Mouse (Mus musculus): ENCODE measurements at regions not wholly inside any gene's neighbourhood (a gene's known extent, or its start where the extent isn't known, plus 50 kb on each side); places are given as distances from the start of the nearest gene placed in this dataset.
"Not testable (repeated sequence)": the region's sequence is repeated elsewhere in the genome, so short reads cannot be mapped to it uniquely, and the experiment has no call there.

DNA sequence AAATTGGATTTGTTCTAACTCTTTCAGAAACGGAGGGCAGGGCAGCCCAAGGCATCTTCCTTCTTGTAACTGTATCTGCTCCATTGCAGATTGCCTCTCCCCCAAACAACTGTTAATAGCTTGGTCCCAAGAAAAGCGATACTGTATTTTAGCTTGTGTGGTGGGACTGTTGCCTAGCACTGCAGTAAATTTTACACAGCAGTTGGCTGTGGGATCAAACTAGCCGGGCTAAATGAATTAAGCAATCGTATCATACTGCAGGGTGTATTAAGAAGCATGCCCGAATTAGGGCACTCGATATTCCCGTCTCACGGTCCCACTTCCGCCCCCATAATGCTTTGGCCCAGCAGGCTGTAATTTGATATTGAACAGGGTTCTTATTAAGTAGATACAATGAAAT, 210.2 kb upstream of the 1700056E22Rik start:
- DNase-seq (ENCODE audit: low spot score in 2 of 2), result no peak

DNA sequence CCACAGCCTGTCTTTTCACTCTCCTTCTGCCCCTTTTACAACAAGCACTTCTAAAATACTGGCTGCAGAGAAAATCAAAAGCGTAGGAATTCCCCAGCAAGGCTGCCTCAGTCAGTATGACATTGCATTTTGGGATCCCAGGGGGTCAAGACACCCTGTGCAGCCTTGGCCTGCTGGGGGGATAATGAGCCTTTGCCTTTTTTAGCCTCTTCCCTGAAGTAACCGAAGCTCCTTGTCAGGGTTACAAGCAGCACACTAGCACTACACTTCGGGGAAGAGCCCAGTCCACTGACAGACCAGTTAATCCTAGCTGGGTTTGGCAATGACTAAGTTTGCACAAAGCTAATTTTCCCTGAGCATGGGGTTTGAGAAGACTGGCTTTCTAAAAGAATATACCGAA, 207.7 kb upstream of the 1700056E22Rik start:
- no peak for DNase-seq (ENCODE audit: low spot score in 2 of 2)

DNA sequence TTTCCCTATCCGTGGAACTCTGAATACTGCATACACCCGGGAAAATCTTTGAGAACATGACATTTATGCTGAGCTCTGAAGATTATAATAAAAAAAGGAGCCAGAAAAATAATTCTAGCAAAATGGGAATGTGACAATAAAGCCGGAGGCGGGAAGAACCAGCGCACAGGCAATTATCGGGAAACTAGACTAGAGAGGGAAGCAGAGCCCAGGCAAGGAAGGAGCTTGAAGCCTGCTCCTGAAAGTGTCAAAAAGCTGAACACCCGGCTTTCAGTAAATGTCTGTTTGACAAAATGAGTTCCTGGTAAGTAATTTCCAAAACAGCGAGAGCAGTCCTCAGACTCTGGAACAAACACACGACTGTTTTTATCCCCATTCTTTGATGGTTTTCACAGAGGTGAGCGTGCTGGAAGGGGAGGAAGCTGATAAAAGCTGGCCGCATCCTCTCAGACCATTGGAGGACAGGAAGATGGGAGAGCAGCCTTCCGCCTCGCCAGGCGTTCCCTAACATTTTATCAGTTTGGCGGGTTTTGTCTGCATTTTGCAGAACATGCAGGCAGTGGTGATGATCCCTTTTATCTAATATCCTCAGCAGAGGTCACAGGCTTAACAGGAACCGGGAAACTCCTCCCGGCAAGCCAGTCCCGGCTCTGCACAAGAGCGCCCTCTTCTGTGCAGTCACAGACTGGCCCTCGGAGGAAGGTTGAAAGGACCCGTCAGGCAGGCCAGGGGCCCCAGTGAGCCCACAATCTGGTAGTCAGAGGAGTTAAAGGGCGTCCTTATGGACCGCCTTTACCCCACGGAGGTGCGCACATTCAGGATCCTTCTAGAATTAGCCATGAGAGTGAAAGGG, 201.3 kb upstream of the 1700056E22Rik start:
- DNase-seq (ENCODE audit: low spot score in 2 of 2), result peak; percentile 59 to 69

DNA sequence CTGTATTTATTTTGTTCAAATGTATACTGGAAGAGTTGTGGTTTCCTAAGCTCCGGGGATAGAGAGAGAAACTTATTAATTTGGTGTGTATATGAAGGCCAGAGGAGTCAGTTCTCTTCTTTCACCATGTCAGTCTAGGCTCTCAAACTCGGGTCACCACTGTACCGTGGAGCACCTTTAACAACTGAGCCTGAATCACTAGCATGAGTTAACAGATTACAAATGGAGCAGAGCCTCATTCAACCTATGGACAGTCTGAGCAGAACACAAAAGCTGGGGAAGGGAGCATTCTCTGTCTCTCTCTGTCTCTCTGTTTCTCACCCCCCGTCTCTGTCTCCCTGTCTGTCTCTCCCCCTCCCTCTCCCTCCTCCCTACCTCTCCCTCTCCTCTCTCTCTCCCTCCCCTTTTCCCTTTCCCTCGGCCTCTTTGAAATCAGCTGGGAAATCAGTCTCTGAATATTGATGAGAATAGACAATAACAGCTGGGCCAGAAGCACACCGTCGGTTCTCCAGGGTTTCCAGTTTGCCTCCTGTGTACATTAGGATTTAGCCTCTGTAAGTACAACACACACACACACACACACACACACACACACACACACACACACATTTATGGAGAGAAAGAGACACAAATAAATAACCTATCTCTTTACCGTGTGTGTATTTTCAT, 200.4 kb upstream of the 1700056E22Rik start:
- no peak for DNase-seq (ENCODE audit: low spot score in 2 of 2)

DNA sequence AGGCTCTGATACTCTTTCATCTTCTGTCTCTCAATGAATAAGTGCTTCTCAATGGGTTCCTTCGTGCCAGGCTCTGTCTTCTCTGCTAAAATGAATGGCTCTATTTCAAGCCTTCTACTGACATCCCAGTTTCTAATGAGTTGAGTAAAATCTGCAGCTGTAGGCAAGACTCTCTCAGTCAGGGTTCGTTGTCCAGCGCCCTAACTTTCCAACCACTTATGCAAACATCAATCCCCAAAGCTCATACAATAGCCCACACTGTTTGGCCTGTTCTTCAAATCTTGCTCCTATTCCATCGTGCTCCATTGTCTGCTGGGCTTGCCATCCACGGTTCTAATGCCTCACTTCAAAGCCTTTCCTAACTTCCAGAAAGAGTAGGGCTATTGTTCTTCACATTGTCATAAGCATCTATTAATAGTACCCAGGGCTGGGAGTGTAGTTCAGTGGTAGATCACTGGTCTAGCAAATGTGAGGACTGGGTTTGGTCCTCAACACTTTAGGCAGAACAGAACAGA, 199.7 kb upstream of the 1700056E22Rik start:
- DNase-seq (ENCODE audit: low spot score in 2 of 2), result no peak

DNA sequence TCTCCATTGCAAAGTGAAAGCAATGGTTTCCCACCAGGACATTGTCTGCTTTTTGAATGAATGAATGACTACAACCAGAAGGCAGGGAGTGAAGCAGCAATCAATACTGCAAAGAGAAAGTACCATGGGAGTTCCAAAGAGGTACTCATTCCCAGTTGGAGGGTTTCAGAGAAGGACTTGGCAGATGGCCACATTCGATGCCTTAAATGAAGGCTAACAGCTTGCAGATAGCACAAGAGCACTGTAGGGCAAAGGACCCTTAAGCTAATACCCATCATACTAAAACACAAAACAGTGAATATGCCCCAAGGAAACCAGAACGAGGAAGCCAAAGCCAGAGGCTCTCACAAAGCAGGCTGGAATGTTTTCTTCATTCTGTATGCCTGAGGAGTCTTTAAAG, 188.2 kb upstream of the 1700056E22Rik start:
- DNase-seq (ENCODE audit: low spot score in 2 of 2), result no peak

DNA sequence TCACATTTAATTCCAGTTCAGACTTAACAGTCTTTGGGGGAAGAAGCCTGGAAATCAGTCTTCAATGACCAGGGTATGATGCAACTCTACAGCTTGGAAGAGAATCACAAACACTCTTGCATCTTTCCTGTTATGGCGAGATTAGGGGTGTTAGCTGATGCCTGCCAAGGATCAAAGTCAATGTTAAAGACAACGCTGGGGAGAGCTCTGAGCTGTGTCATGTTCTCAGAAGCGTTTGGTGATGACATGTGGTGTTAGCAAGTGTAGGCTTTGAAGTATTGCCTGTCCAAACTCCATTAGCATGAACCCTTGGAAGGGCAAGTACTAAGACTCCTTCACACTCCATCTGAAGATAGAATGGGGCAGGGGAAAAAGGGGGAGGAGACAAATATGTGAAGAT, 187.7 kb upstream of the 1700056E22Rik start:
- no peak for DNase-seq (ENCODE audit: low spot score in 2 of 2)

DNA sequence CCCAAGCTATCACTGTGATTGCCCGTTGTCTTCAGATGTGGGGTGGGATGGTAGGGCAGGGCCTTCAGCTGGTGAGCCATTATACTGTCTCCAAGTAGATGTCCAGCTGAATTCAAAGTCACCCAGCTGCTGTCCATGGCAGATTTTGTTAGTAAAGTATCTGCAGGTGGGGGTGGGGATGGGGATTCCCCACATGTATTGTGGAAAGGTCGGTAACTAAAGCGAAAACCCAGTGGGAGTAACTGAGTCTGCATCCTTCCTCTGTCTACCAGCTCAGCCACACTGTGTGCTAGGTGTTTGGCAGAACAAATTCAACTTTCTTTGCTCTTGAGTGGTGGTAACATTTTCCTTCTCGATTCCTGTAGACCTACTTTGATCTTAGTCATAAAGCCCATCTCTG, 163.2 kb upstream of the 1700056E22Rik start:
- DNase-seq (ENCODE audit: low spot score in 2 of 2), result no peak

DNA sequence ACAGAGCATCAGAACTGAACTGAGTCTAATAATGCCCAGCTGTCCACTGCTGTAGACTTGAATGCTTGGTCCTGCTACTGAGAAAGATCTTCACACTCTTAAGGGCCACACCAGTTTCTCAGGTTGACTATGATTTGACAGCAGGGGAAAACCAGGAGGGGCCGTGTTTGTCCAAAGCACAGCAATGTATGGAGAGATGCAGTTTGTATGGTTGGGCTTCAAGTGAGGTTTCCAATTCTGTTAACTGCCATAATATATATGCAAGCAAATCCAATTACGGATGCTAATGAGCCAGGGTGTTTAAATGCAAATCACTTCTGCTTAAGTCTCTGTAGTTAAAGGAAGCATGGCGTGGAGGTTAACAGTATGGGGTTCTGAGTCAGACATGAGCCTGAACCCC, 157.2 kb upstream of the 1700056E22Rik start:
- DNase-seq (ENCODE audit: low spot score in 2 of 2), result no peak

DNA sequence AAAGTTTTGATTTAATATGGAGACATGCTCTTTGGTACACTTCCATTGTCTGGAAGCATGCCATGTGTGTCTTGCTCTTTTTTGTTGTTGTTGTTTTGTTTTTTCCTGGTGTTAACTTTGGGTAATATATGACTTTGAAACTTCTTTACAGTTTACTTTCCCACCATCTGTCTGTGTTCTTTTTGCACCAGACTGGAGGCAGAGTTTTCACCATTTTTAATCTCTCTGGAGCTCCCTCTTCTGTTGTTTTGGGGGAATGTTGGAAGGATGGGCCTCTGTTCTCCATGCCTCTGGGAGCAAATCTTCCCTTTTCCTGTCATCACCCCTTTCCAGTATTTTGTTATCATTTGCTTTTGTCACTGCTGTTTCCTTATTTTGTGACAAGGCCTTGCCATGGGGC, 153.5 kb upstream of the 1700056E22Rik start:
- DNase-seq (ENCODE audit: low spot score in 2 of 2), result peak in 1 of 2 experiments; percentile 22

DNA sequence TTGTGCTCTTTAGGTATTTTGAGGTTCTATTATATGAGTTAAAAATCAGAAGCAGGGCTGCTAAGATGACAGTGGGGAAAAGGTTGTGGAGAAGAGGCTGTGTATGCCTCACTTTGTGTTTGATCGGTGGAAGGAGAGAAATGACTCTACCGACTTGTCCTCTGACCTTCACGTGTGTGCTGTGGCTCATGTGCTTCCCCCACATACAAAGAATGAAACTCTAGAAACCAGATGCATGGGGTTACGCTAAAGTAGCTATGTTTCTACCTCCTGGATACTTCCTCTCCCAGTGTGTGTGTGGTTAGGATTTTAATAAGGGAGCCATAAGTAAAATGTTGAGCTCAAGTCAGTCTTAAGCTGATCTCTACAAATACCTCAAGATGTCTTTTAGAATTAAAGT, 148.1 kb upstream of the 1700056E22Rik start:
- DNase-seq (ENCODE audit: low spot score in 2 of 2), result no peak

DNA sequence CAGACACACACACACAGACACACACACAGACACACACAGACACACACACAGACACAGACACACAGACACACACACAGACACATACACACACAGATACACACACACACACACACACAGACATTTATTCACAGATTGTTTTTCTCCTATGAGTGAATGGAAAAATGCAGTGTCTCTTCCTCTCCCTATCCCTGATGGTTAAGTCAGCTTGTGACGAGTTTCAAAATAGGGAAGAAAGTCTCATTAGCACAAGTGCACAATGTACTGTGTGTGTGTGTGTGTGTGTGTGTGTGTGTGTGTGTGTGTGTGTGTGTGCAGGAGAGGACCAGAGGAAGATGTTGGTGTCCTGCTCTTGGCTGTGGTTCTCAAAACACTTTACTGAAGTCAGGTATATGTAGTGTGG, 140.3 kb upstream of the 1700056E22Rik start:
- not testable (repeated sequence) for DNase-seq (ENCODE audit: low spot score in 2 of 2)

DNA sequence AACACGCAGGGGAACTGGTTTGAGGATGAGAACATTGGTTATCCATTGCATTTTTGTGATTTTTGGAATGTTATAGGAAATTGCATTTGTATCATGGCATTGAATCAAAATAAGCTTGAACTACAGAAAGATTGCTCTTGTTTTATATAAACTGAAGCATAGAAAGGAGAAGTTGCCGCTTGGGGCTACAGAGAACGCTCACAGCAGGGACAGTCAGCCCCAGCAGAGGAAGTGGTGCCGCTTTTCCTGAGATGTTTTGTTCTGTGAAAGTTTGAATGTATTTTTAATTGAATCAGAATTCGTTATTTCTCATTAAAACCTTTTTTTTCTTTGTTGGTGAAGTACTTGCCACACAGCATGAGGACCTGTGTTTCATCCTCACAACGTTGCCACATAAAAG, 139.6 kb upstream of the 1700056E22Rik start:
- no peak for DNase-seq (ENCODE audit: low spot score in 2 of 2)

DNA sequence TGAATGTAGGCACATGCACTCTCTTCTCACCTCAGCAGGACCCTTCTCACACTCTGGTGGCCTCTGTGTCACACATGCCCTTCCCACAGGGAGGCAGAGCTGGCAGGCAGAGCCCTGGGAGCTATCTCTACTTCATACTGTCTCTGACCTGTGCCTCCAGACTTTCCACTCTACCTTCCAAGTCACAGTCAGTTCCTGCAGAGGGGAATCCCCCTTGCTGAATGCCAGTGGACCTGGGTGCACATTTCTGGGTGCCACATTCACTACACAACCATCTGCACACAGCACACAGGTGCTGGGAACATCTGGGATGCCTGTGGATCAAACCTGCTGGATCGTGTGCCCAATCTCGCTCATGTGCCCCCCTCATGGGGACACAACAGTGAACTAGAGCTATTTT, 138.9 kb upstream of the 1700056E22Rik start:
- DNase-seq (ENCODE audit: low spot score in 2 of 2), result no peak

DNA sequence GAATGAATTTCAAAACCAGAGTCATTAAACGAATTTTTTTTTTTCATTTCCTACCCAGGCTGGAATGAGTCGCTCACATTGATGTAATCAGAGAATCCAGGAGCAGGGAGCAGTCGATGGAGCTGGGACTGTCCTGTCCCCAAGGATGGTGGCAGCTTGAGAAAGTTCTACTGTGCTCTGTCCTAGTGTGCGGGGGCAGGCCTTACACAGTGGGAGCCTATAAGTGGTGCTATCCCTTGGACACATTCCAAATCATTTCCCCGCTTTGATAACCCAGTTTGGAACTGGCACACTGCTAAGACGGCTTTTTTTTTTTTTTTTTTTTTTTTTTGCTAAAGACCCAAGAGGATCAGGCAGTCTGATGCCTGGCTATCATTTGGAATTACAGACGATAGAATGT, 137.5 kb upstream of the 1700056E22Rik start:
- DNase-seq (ENCODE audit: low spot score in 2 of 2), result no peak

DNA sequence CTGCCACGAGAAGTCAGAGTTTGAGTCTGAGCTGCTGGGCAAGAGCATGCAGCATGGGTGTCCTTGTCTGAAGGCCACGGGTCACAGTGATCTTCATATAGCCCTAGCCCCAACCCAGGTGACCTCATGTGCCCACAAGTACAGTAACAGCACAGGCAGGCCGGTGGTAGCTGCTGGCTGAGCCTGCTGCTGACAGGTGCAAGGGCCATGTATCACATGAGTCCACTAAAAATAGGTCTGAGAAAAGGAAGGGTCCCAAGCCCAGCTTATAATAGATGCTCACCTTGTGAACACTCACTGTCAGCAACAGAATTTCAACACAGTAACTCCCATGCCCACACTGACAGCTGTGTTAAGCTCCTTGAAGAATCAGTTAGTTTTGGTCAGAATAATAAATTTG, 136.8 kb upstream of the 1700056E22Rik start:
- DNase-seq (ENCODE audit: low spot score in 2 of 2), result no peak

DNA sequence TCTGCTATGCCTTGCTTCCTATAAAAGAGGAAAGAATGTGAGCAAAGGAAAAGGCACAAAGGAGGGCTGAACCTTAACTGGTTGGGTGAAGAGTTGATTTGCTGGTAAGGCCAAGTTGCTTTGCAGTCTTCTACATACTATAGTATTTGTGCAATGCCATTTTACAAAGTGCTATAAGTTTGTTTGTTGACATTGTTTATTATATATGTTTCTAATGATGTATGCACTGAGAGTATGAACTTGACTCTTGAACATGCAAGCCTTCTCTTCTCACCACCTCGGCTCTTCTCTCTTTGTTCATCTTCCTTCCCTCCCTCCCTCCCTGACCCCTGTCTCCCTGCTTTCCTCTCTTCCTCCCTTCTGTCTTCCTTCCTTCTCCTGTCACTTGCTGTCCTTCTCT, 135.9 kb upstream of the 1700056E22Rik start:
- no peak for DNase-seq (ENCODE audit: low spot score in 2 of 2)

DNA sequence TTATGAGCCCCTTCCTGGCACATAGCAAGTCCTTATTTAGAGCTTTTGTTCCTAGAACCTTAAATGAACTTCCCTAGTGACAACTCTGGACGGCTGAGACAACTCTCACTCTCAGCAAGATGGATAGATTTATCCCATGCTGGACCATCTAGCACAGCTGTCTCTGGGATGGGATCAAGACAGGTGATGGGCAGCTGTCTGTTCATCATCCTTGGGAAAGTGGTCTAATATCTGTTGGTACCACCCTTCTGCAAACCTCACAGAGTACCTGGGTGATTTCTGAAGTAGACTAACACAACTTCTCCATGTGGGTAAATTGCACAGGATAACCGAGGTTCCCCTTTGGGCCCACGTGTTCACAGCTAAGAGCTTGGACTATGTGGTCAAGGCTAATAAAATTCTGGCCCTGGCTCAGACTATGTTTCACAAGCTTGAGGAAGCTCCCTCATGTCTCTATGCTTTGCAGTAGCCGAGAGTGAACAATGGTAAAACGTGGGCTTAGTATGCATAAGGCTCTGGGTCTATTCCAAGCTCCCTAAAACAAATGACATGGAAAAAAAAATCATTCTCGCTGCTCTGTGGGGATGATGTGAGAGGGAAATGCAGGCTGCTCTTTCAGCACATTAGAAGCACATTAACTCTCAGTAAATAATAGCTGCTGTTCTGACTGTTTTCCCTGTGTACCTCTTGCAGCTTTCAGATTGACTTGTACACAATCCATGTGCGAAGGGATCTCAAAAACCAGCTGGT, 135.1 kb upstream of the 1700056E22Rik start:
- no peak for DNase-seq (ENCODE audit: low spot score in 2 of 2)

DNA sequence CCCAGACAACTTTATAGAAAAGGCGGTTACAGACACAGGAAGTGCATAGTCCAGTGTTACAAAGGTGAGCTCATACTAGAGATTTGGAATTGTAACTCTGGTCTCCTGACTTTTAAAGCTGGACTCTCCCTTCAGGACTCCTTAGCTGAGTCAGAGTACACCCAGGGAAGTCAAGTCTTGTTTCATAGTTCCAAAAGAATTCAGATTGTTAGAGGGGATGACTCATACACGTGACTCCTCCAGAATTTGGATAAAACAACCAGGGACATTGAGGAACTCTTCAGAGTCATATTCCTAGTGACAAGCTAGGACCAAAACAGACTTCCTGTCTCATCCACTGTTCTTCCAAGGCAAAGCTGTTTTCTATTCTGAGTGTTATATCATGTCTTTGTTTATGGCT, 132.8 kb upstream of the 1700056E22Rik start:
- no peak for DNase-seq (ENCODE audit: low spot score in 2 of 2)

DNA sequence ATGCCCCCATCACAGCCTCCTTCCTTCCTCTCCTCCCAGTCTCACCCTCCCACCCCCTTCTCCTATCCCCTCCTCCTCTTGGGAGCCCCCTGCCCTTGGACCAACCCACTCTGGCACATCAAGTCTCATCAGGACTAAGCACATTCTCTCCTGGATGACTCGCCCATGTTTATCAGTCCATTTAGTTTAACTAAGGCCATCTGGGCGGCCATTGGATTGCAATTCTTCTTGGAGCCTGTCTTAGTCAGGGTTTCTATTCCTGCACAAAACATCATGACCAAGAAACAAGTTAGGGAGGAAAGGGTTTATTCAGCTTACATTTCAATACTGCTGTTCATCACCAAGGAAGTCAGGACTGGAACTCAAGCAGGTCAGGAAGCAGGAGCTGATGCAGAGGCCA, 128.4 kb upstream of the 1700056E22Rik start:
- not testable (repeated sequence) for DNase-seq (ENCODE audit: low spot score in 2 of 2)

DNA sequence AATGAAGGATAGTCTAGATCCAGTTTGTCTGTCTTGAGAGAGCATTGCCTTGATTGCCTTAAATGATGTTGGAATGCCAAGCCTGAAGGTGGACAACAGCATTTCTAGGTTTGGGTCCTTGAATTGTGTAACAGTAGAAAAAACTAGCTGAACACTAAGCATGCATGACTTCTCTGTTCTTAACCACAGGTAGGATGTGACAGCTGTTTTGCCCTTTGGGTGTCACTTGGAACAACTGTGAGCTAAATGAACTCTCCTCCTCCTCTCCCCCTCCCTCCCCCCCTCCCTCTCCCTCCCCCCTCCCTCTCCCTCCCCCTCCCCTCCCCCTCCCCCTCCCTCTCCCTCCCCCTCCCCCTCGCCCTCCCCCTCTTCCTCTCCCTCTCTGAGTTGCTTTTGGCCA, 113.6 kb upstream of the 1700056E22Rik start:
- no peak for DNase-seq (ENCODE audit: low spot score in 2 of 2)

DNA sequence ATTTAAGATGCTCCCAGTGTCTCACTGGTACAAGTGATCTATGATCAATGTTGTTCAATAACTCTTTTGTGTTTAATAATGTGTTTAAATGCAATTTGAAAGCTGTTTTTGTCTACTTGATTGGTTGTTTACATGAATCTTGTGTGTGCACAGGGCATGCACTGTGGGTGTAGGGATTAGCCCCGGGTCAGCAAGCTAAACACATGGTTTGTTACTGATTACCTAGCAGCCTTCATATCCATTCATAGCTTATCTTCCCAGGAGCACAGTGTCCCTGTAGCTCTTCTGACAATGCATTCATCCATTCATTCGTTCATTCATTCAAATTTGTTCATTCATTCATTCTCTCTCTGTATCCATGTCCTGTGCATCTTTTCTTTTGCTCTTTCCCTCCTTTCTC, 108.9 kb upstream of the 1700056E22Rik start:
- DNase-seq (ENCODE audit: low spot score in 2 of 2), result no peak
